Mouse (Mus musculus): ENCODE results near the gene Afap1.

DNA sequence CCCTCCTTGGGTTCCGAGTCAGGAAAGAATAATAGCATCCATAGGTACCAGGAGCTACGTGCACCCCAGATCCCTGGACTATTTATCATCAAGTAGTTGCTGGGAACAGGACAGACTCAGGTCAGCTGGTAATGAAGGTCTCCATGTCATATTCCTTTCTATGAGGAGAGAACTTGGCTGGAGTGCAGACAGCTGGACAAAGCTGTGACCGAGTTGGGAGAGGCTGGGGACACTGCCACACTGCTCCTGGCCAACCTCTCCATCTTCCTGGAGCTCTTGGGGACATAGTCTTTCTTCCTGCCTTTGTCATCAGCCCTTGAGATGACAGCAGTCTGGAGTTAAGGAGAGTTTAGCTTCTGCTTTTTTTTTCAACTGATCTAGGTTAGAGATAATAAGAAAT, 76.7 kb downstream of the Afap1 start:
- TF ChIP-seq CTCF (conservative IDR thresholded peaks at IDR 0.05; ENCODE audit: low read length) = no peak
- TF ChIP-seq NANOG (IDR thresholded peaks at IDR 0.05; ENCODE audit: borderline replicate concordance, low read length) = no peak
- TF ChIP-seq POU5F1 (IDR thresholded peaks at IDR 0.05; ENCODE audit: borderline replicate concordance, low read length) = no peak

Measured in E14TG2a.4 (cell line).